Mouse (Mus musculus): Measurements from ENCODE around the gene Slc12a5.

- TF ChIP-seq CTCF (IDR thresholded peaks at IDR 0.05; ENCODE audit: borderline replicate concordance, insufficient read depth, low read depth, low read length) (no peak), POLR2A (IDR thresholded peaks at IDR 0.05; ENCODE audit: borderline replicate concordance, insufficient read depth, low read length) (no peak)
Measured at GRCm38 (mm10) chr2:165043729-165044128, 83.1 kb downstream of the Slc12a5 start.

All from cerebellum, adult 2 months (tissue).